Mouse (Mus musculus): Measurements from ENCODE around the gene Gphn.
"Not testable (repeated sequence)": the region's sequence is repeated elsewhere in the genome, so short reads cannot be mapped to it uniquely, and the experiment has no call there.

Gphn gene

GRCm38 (mm10) chr12:78356472-78356871 lies 130.3 kb downstream of the Gphn start:
- DNase-seq (ENCODE audit: low read depth) = no peak

DNA sequence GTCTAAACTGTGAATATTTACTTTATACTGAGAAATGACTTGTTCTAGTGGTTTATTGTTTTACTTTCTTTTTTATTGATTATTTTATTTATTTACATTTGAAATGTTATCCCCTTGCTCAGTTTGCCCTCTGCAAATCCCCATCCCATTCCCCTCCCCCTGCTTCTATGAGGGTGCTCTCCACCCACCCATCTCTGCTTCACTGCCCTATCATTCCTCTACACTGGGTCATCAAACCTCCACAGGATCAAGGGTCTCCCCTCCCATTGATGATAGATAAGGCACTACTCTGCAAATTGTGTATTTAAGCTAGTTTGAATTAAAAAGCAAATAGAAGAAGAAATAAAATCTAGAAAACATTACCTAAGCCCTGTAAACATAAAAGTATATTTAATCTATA lies 163.1 kb downstream of the Gphn start:
- DNase-seq (ENCODE audit: low read depth) = no peak

GRCm38 (mm10) chr12:78395297-78395696 lies 169.1 kb downstream of the Gphn start:
- no peak for DNase-seq (ENCODE audit: low read depth)

DNA sequence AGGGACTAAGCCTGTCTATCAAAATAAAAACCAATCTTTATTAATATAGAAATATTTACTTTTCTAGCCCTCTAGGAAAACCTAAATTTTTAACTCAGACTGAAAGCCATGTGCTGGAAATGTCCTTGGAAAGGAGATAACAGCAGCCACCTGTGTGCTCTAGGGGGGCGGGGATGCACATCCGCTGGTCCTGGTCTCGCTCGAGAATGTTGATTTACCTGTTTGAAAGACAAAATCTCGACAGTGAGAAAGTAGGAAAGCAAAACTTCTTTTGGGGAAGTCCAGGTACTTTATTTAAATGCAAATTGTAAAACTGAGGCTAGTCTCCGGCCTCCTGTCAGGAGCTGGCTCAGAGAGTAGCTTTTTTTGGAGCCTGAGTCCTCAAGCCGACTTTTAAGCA lies 181.3 kb downstream of the Gphn start:
- not testable (repeated sequence) for DNase-seq (ENCODE audit: low read depth)

DNA sequence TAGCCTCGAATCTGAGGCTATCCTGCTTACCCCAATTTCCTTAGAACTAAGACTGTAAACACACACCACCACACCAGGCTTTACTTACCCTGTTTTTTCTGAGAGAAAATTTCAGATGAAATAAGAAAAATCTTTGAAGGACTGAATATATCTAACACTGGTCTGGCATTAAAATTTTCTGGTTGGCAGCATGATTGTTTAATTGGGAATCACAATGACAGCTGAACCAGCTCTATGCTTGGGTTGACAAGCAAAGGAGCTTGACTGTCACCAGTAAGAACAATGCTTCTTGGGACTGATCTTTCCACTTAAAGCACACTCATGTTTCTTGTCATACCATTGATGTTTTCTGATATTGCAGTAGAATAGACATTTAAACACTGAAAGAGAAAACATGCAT lies 296.0 kb downstream of the Gphn start:
- DNase-seq (ENCODE audit: low read depth) = no peak

DNA sequence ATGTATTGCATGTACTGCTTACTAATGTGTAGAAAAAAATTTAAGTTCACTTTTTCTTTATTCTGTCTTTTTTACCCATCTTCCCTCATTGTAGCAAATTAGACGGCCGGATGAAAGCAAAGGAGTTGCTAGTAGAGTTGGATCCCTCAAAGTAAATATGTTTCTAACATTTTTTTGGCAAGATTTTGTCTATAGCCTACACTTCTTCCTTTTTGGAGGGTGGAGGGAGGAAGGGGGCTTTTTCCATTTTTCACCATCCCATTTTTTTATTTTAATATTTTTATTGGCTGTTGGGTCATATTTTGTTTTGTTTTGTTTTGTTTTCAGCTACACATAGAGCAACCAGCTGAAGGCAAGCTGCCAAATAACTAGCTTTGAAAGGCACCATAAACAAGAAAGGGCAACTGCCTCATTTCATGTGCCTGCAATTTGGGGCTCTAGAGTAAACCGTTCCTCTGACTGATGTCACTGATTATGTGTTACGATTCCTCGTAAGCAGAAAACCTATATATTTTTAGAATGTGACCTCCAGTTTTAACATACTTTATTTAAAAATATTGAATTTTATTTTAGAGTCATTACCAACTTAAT lies 296.7 kb downstream of the Gphn start:
- no peak for DNase-seq (ENCODE audit: low read depth)

DNA sequence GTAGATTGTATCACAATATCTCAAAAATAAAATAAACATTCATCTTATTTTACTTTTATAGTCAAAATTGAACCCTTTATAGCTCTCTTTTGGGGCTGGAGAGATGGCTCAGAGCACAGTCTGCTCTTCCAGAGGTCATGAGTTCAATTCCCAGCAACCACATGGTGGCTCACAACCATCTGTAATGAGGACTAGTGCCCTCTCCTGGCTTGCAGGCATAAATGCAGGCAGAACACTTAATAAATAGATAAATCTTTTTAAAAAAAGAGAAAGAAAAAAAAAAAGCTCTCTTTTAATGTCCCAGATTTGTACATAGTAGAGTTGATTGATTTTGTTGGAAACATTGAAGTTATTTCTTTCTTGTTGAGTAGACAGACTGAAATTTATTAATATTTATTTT lies 311.4 kb downstream of the Gphn start:
- DNase-seq (ENCODE audit: low read depth) = not testable (repeated sequence)

DNA sequence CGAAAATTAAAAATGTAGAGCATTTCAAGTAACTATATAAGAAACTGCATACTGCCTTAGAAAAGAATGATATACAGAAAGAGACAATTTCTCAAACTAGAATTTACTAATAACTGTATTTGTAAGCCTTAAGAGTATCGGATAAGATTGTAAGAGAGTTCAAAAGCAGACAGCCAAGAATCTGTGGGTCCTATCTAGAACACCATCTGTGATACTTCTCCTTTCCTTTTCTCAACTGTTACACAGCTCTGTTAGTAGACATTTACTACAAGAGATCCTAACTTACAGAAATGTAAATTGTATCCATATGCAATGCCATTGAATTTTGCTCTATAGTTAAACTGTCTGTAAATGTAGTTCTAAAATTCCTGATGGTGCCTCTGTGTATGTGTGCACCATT lies 324.7 kb downstream of the Gphn start:
- DNase-seq (ENCODE audit: low read depth) = no peak

GRCm38 (mm10) chr12:78631816-78632215 lies 405.6 kb downstream of the Gphn start:
- no peak for DNase-seq (ENCODE audit: low read depth)

DNA sequence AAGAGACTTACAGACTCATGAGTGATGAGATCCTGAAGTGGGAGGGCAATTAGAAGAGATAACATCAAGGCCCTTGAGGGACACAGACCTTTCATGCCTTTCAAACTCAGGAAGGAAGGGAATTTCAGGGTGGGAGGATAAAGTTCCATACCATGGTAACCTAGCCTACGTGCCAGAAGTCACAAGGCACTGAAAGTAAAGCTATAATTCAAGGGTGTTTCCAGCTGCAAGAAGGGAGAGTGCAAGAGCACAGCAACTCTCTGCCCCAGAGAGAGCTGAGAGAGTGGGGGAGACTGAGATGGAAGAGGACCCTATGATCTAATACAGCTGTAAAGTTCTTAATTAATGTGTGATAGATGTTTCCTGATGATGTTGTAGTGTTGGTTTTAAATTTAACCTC lies 413.3 kb downstream of the Gphn start:
- DNase-seq (ENCODE audit: low read depth) = no peak

GRCm38 (mm10) chr12:78640086-78640485 lies 413.9 kb downstream of the Gphn start:
- peak; percentile 35 for DNase-seq (ENCODE audit: low read depth)

DNA sequence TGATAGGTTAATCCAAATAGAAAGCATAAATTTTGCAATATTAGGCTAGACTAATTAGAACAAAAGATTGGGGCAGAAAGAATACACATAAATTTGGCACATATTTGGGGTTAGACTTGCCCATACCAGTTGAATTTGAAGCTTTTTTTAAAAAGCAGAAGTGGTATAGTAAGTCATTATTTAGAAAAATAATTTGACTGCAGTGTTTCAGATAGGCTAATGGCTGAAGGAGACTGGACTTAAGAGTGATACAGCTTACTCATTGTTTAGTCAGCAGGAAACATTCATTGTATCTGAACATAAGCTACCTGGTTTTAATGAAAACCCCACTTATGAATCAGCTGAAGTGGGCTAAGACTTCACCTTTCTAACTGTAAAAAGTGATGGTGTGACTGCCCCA lies 415.0 kb downstream of the Gphn start:
- no peak for DNase-seq (ENCODE audit: low read depth)

DNA sequence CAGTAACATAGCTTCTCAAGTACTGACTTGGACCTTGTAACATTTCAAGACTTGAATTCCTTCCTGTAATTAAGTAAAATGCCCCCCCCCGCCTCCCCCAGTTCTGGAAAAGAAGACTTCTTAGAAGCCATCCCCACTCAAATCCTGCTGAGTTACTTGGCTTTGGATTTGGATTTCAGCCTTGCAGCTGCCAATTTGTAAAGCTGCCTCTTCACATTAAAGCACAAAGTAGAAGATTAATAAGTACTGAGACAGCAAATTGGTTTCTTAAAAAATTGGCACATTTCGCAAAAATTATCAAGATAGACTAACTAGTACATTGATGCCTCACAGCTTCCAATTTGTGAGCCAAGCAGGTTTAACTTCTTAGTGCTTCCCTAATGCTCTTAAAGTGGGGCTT lies 417.5 kb downstream of the Gphn start:
- DNase-seq (ENCODE audit: low read depth) = no peak

DNA sequence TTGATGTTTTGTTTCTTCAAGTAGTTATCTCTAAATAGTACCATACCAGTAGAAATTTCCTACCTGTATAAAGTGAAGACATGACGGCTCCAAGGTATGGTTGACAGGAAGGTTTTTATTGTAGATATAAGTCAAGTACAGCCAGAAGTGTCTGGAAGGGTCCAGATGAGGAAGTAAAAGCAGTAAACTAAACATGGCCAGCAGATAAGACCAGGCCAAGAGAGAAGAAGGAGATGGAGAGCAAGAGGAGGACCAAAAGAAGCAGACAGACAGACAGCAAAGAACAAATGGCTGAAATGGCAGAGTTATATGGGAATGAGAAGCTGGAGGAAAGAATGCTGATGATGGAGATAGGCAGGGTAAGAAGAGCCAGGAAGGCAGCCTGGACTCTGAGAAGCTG lies 419.1 kb downstream of the Gphn start:
- no peak for DNase-seq (ENCODE audit: low read depth)

- DNase-seq (ENCODE audit: low read depth) = no peak
These were observed 433.6 kb downstream of the Gphn start for GRCm38 (mm10) chr12:78659718-78660304.

GRCm38 (mm10) chr12:78678101-78678806 lies 452.1 kb downstream of the Gphn start:
- DNase-seq (ENCODE audit: low read depth) = no peak

DNA sequence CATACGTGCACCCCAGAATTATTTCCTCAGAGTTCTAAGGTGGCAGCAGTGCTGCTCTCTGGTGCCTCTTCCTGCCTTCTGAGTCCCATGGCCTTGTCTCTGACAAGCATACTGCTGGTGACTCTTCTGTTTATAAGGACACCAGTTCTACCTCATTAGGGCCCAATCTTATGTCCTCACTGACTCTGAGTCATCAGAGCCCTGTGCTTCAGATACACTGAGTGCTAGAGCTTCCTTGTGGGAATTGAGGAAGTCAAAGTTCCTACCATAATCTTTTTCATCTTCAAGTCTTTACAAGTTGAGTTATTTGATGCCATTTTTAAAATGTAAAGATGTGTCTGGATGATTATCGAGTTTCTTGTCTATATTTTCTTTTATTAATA lies 452.6 kb downstream of the Gphn start:
- no peak for DNase-seq (ENCODE audit: low read depth)

- no peak for DNase-seq (ENCODE audit: low read depth)
These were observed 454.9 kb downstream of the Gphn start for GRCm38 (mm10) chr12:78681048-78681447.

- DNase-seq (ENCODE audit: low read depth) = no peak
These were observed 456.1 kb downstream of the Gphn start for GRCm38 (mm10) chr12:78682279-78682678.

- DNase-seq (ENCODE audit: low read depth) = no peak
These were observed 459.6 kb downstream of the Gphn start for GRCm38 (mm10) chr12:78685669-78686215.

GRCm38 (mm10) chr12:78688876-78689275 lies 462.7 kb downstream of the Gphn start:
- DNase-seq (ENCODE audit: low read depth) = no peak

DNA sequence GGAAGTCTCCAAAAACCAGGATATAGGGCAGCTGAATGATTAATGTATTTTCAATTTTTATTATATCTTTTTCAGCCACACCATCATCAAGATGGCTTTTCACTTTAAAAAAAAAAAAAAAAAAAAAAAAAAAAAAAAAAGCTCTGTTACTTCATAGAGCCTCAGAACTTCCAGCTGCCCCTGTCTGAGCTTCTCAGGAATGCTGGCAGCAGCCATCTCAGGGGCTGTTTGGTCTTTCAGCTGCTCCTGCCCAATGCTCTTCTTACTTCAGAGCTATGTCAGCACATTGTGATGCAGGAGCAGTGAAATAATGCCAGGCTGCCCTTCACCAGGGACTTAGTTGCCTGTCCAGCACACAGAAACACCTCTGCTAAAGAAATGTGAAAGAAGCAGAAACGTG lies 465.1 kb downstream of the Gphn start, which contains the start of gene Fam71d:
Gene Fam71d, plus strand, starts transcription at position 211 of the 400 bp plus-strand sequence.
- no peak for DNase-seq (ENCODE audit: low read depth)

- no peak for DNase-seq (ENCODE audit: low read depth)
These were observed 467.1 kb downstream of the Gphn start for GRCm38 (mm10) chr12:78693281-78693680.

Data from fibroblast of lung, adult 2 months (primary cell).